ENCODE assay signal across 8 mouse cellular contexts in genomic region chr17:65575339-65575738, GRCm38 (mm10). TPM values are rescaled to one million over a fixed set of nuclear protein-coding genes. Genes with fewer than 3 reads are reported as not detected.
DNase-seq lines count a peak whose midpoint lies in the region; ATAC-seq and TF ChIP-seq lines count a peak whose summit lies in the region.

No protein-coding gene starts in this region.

- H3K27ac ChIP-seq in limb, embryonic 14.5 days (replicated peaks; ENCODE audit: low read depth, low read length) = no peak overlapping the region

- DNase-seq in frontal cortex, postnatal 36 days (ENCODE audit: low spot score in 2 of 2) = no peak
- DNase-seq in 3T3-L1 (ENCODE audit: low read depth, low spot score) = peak; percentile 82
- DNase-seq in c-Kit-positive CD71-positive TER-119-negative erythroid progenitor cells, embryonic 14.5 days (ENCODE audit: low read depth) = peak; percentile 59
- DNase-seq in limb, embryonic 14.5 days (ENCODE audit: low spot score) = peak; percentile 83
- DNase-seq in right cerebral cortex, postnatal 14 days = no peak
- DNase-seq in left cerebral cortex, adult 9 months (ENCODE audit: low spot score in 2 of 2) = no peak
- DNase-seq in kidney, adult 11 months = no peak

- H3K27me3 ChIP-seq in limb, embryonic 14.5 days (ENCODE audit: control insufficient read depth, insufficient read depth, low read length) = no peaks in the 10 kb centered on the region

- no peaks in the 10 kb centered on the region for H3K9me3 ChIP-seq in limb, embryonic 14.5 days (ENCODE audit: control insufficient read depth, low read length)

- peaks cover 19% of the 10 kb centered on the region for H3K36me3 ChIP-seq in limb, embryonic 14.5 days (ENCODE audit: control insufficient read depth, insufficient read depth, low read length)

- no peak for TF ChIP-seq POLR2A in limb, embryonic 14.5 days (IDR thresholded peaks at IDR 0.05; ENCODE audit: borderline replicate concordance, extremely low read depth, insufficient read depth, insufficient read length)

- ATAC-seq in frontal cortex, adult (ENCODE audit: low TSS enrichment) = peak; percentile 45
- peak; percentile 53 for ATAC-seq in limb, embryonic 14.5 days (ENCODE audit: low FRiP score, low read depth)

- no peak overlapping the region for H3K9ac ChIP-seq in limb, embryonic 14.5 days (ENCODE audit: low read depth, low read length, severe bottlenecking)

- H3K4me2 ChIP-seq in limb, embryonic 14.5 days (replicated peaks; ENCODE audit: low read depth, low read length, severe bottlenecking) = no peak overlapping the region

- WGBS in limb, embryonic 14.5 days = 42% methylated on average over 1 of the region's 1 CpGs

- no peaks in the 10 kb centered on the region for H3K4me1 ChIP-seq in limb, embryonic 14.5 days (ENCODE audit: control insufficient read depth, insufficient read depth, low read length)

- no peak overlapping the region for H3K4me3 ChIP-seq in limb, embryonic 14.5 days (replicated peaks; ENCODE audit: low read length)

RNA-seq across cellular contexts. Expression of gene Tmem232, which starts 34.8 kb away (rescaled TPM):
- polyA plus RNA-seq in limb, embryonic 14.5 days (2012; rRNA removed) = 0.14 and 0.19 TPM in 2 replicates
- polyA plus RNA-seq in limb, embryonic 14.5 days (2014; fragmentation: Nextera tagmentation; extraction: Ambion mirVana) = 0.19 and 0.44 TPM in 2 replicates

RNA-seq across cellular contexts. Expression of gene Vapa, which starts 38.0 kb away (rescaled TPM):
- 53.0 and 57.7 TPM in 2 replicates for polyA plus RNA-seq in limb, embryonic 14.5 days (2012; rRNA removed)
- polyA plus RNA-seq in limb, embryonic 14.5 days (2014; fragmentation: Nextera tagmentation; extraction: Ambion mirVana) = 192 and 196 TPM in 2 replicates

Comparison
In these comparisons a context has a peak if more than half of its experiments do, and no peak if none do; other contexts are left out.
1. DNase-seq: peak in 3T3-L1 (single experiment), c-Kit-positive CD71-positive TER-119-negative erythroid progenitor cells, embryonic 14.5 days (single experiment) and limb, embryonic 14.5 days (single experiment); none in frontal cortex, postnatal 36 days (0 of 2), right cerebral cortex, postnatal 14 days (single experiment), left cerebral cortex, adult 9 months (0 of 2) and kidney, adult 11 months (single experiment).